Comparison of ENCODE assay signal across 28 mouse cellular contexts in the genomic region with DNA sequence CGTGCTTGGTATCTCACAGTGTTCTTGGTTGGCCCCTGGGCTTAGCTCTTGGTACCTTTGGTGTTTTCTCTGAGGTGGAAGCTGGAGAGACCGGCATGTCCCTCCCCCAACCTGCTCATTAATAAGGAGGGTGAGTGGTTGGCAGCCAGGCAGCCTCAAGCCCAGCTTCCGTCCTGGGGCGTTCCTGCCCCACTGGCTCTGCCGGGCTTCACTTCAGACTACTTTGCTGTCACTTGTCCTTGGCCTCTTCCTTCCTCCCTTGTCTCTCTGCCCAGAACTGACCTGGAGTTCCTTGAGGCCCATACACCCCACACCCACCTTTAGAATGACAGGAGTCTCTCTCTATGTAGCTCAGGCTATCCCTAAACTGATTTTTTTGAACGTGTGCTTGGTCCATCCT. TPM values are rescaled to one million over a fixed set of nuclear protein-coding genes. Genes with fewer than 3 reads are reported as not detected.
A peak's percentile ranks its signal among the peaks of the same experiment; 100 is the strongest.
DNase-seq lines count a peak whose midpoint lies in the region; ATAC-seq and TF ChIP-seq lines count a peak whose summit lies in the region.
"Had no signal": no experiment of that assay in that cellular context is flagged by ENCODE, and none has a peak within 500 bp of the region (broad histone marks: within the 10 kb centered on the region; RNA-seq: fewer than 3 reads in every experiment).

No protein-coding gene starts in this region.

- H3K9me3 ChIP-seq in lung, embryonic 16.5 days (ENCODE audit: control insufficient read depth, low read length): no peaks in the 10 kb centered on the region
- H3K9me3 ChIP-seq: embryonic facial prominence, embryonic 12.5 days; embryonic facial prominence, embryonic 15.5 days; G1E; hindbrain, embryonic 12.5 days; hindbrain, embryonic 15.5 days had no signal

- no peak for TF ChIP-seq CTCF in lung, adult 2 months (IDR thresholded peaks at IDR 0.05; ENCODE audit: insufficient read depth, low read length)
- TF ChIP-seq CTCF in small intestine, adult 2 months (IDR thresholded peaks at IDR 0.05; ENCODE audit: extremely low read depth, insufficient read length, insufficient replicate concordance, low read depth, low read length): no peak

- no peaks in the 10 kb centered on the region for H3K36me3 ChIP-seq in lung, embryonic 16.5 days (ENCODE audit: control insufficient read depth, insufficient read depth, low read length)
- H3K36me3 ChIP-seq in small intestine, adult 2 months (ENCODE audit: control insufficient read depth, insufficient read depth, low read length): peaks cover 3% of the 10 kb centered on the region; the same call in 1 of the 2 replicates
- H3K36me3 ChIP-seq: embryonic facial prominence, embryonic 12.5 days; hindbrain, embryonic 15.5 days had no signal

- WGBS in lung, embryonic 16.5 days: 57% methylated on average over 6 of the region's 6 CpGs
- WGBS in lung, adult 2 months: 44% methylated on average over 6 of the region's 6 CpGs
- WGBS in small intestine, adult 2 months: 77% methylated on average over 6 of the region's 6 CpGs

- DNase-seq in adrenal gland, postnatal 14 days: peak; percentile 36
- no peak for DNase-seq in adrenal gland, adult 2 months
- DNase-seq in lung, adult 2 months: no peak
- DNase-seq in 416B (ENCODE audit: low read depth): peak; percentile 59
- no peak for DNase-seq in spleen, postnatal 14 days (ENCODE audit: low spot score in 2 of 2)
- DNase-seq in cerebellum, postnatal 10 days: no peak
- DNase-seq: adrenal gland, postnatal 25 days; B cell, adult 2 months; cerebellum, adult 11-12 months; cerebellum, adult 9-10 months; cerebellum, postnatal 25 days; forebrain, postnatal 0 days; gastrocnemius, adult 2 months; gastrocnemius, postnatal 14 days; heart, adult 11 months had no signal

- peak; percentile 10; the same call in 1 of the 2 replicates for ATAC-seq in lung, embryonic 16.5 days (ENCODE audit: low read depth)
- ATAC-seq: forebrain, embryonic 14.5 days; forebrain, postnatal 0 days; Patski had no signal

- H3K9ac ChIP-seq in lung, embryonic 16.5 days (ENCODE audit: low read length): no peak overlapping the region
- H3K9ac ChIP-seq: embryonic facial prominence, embryonic 12.5 days; embryonic facial prominence, embryonic 15.5 days; forebrain, postnatal 0 days; hindbrain, embryonic 12.5 days; hindbrain, embryonic 15.5 days had no signal

- H3K27ac ChIP-seq in lung, embryonic 16.5 days (ENCODE audit: low read length): no peak overlapping the region
- H3K27ac ChIP-seq in small intestine, adult 2 months (ENCODE audit: insufficient read depth, low read depth, low read length): no peak overlapping the region
- H3K27ac ChIP-seq: embryonic facial prominence, embryonic 12.5 days; embryonic facial prominence, embryonic 15.5 days; gastrocnemius, adult 2 months; hindbrain, embryonic 12.5 days; hindbrain, embryonic 15.5 days had no signal

- H3K4me2 ChIP-seq in lung, embryonic 16.5 days (ENCODE audit: low read depth, low read length): no peak overlapping the region
- H3K4me2 ChIP-seq: embryonic facial prominence, embryonic 12.5 days; embryonic facial prominence, embryonic 15.5 days; heart, embryonic 11.5 days; hindbrain, embryonic 12.5 days; hindbrain, embryonic 15.5 days had no signal

- H3K27me3 ChIP-seq in lung, embryonic 16.5 days (ENCODE audit: control insufficient read depth, insufficient read depth, low read depth, low read length): no peaks in the 10 kb centered on the region
- no peaks in the 10 kb centered on the region for H3K27me3 ChIP-seq in small intestine, adult 2 months (ENCODE audit: control insufficient read depth, insufficient read depth, low read length)
- H3K27me3 ChIP-seq: CH12.LX; embryonic facial prominence, embryonic 15.5 days; hindbrain, embryonic 12.5 days; hindbrain, embryonic 15.5 days; Patski had no signal

- TF ChIP-seq POLR2A in lung, adult 2 months (IDR thresholded peaks at IDR 0.05; ENCODE audit: borderline replicate concordance, extremely low read depth, low read depth, low read length): no peak
- TF ChIP-seq POLR2A in small intestine, adult 2 months (IDR thresholded peaks at IDR 0.05; ENCODE audit: low read depth, low read length): no peak

- H3K4me1 ChIP-seq in lung, embryonic 16.5 days (replicated peaks; ENCODE audit: control insufficient read depth, insufficient read depth, low read length): peaks cover 11% of the 10 kb centered on the region
- no peaks in the 10 kb centered on the region for H3K4me1 ChIP-seq in lung, adult 2 months (ENCODE audit: control insufficient read depth, insufficient read depth, low read length)
- H3K4me1 ChIP-seq in small intestine, adult 2 months (ENCODE audit: control insufficient read depth, insufficient read depth, insufficient read length, low read length): peaks cover 6% of the 10 kb centered on the region; the same call in 1 of the 2 replicates

- H3K4me3 ChIP-seq in lung, embryonic 16.5 days (ENCODE audit: low read length): no peak overlapping the region
- no peak overlapping the region for H3K4me3 ChIP-seq in lung, adult 2 months (replicated peaks; ENCODE audit: extremely low read depth, low read depth, low read length)
- H3K4me3 ChIP-seq in small intestine, adult 2 months (ENCODE audit: low read depth, low read length): peak overlapping the region; percentile 2; the same call in 1 of the 2 replicates
- H3K4me3 ChIP-seq: embryonic facial prominence, embryonic 12.5 days; embryonic facial prominence, embryonic 15.5 days; gastrocnemius, adult 2 months; hindbrain, embryonic 12.5 days; hindbrain, embryonic 15.5 days had no signal

RNA-seq across cellular contexts. Expression of a gene that starts 2.6 kb away (rescaled TPM):
- total RNA-seq in adrenal gland, postnatal 14 days (2021): 0.63 and 1.1 TPM in 2 replicates
- total RNA-seq in adrenal gland, adult 2 months (2021): 1 to 10 TPM in 1 of 2 experiments, under 1 TPM in 1; 0.49 to 1.0 TPM
- polyA plus RNA-seq in adrenal gland, adult 2 months (2012; rRNA removed): 0.69 and 0.88 TPM in 2 replicates
- polyA plus RNA-seq in lung, embryonic 16.5 days (2015; fragmentation: Nextera tagmentation; extraction: Ambion mirVana): 0.33 and 0.59 TPM in 2 replicates
- 1.1 and 1.6 TPM in 2 replicates for polyA plus RNA-seq in lung, adult 2 months (2012; rRNA removed)
- 10.9 and 21.3 TPM in 2 replicates for polyA plus RNA-seq in small intestine, adult 2 months (2012; rRNA removed)
- total RNA-seq: forebrain, postnatal 0 days; gastrocnemius, adult 2 months; gastrocnemius, postnatal 14 days; gastrocnemius, postnatal 4 days; heart, postnatal 25 days had no signal
- polyA plus RNA-seq: forebrain, postnatal 0 days had no signal

RNA-seq across cellular contexts. Expression of a gene that starts 30.7 kb away (rescaled TPM):
- total RNA-seq in adrenal gland, postnatal 14 days (2021): 79.1 and 89.2 TPM in 2 replicates
- total RNA-seq in adrenal gland, adult 2 months (2021): 100 to 1,000 TPM in 1 of 2 experiments, 10 to 100 TPM in 1; 77.8 to 125 TPM
- polyA plus RNA-seq in adrenal gland, adult 2 months (2012; rRNA removed): 130 and 135 TPM in 2 replicates
- 28.4 and 31.7 TPM in 2 replicates for polyA plus RNA-seq in lung, embryonic 16.5 days (2015; fragmentation: Nextera tagmentation; extraction: Ambion mirVana)
- 107 and 117 TPM in 2 replicates for polyA plus RNA-seq in lung, adult 2 months (2012; rRNA removed)
- 16.0 and 29.7 TPM in 2 replicates for polyA plus RNA-seq in small intestine, adult 2 months (2012; rRNA removed)

RNA-seq across cellular contexts. Expression of a gene that starts 51.6 kb away (rescaled TPM):
- total RNA-seq in adrenal gland, postnatal 14 days (2021): 123 and 128 TPM in 2 replicates
- total RNA-seq in adrenal gland, adult 2 months (2021): 100 to 1,000 TPM; 127 TPM
- 248 and 377 TPM in 2 replicates for polyA plus RNA-seq in adrenal gland, adult 2 months (2012; rRNA removed)
- 114 and 124 TPM in 2 replicates for polyA plus RNA-seq in lung, embryonic 16.5 days (2015; fragmentation: Nextera tagmentation; extraction: Ambion mirVana)
- 164 and 182 TPM in 2 replicates for polyA plus RNA-seq in lung, adult 2 months (2012; rRNA removed)
- 60.1 and 154 TPM in 2 replicates for polyA plus RNA-seq in small intestine, adult 2 months (2012; rRNA removed)

Comparison
In these comparisons a context has a peak if more than half of its experiments do, and no peak if none do; other contexts are left out.
1. DNase-seq: peak in adrenal gland, postnatal 14 days (single experiment) and 416B (single experiment); none in adrenal gland, adult 2 months (single experiment), lung, adult 2 months (single experiment), spleen, postnatal 14 days (0 of 2) and cerebellum, postnatal 10 days (0 of 2).